Mouse (Mus musculus) ovary, postnatal 14 days (tissue): ENCODE results near the gene Trim41.
"Not testable (repeated sequence)": the region's sequence is repeated elsewhere in the genome, so short reads cannot be mapped to it uniquely, and the experiment has no call there.

Experiments used
- DNase-seq: peaks from one replicate; pipeline ENCODE4 v3.0.0; 2022; ENCODE audit warnings: low spot score

The Trim41 gene

GRCm38 (mm10) chr11:48837310-48838180, 20.4 kb upstream of the Trim41 start:
- peak; percentile 48 for DNase-seq

DNA sequence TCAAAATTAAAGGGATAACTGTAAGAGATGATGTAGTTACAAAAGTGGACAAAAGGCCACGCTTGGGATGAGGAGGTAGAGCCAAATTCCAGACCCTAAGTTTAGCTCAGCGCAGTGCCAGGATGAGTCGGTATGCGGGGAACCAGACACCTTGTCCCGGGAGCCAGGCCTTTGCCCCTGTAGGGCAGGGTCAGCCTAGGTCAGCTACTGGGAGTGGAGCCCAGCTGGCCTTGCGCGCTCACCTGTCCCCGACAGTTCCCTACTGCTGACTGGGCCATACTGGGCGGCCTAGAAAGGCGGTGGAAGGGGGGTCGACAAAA, 19.8 kb upstream of the Trim41 start:
- no peak for DNase-seq

GRCm38 (mm10) chr11:48835923-48836322, 18.8 kb upstream of the Trim41 start:
- no peak for DNase-seq

DNA sequence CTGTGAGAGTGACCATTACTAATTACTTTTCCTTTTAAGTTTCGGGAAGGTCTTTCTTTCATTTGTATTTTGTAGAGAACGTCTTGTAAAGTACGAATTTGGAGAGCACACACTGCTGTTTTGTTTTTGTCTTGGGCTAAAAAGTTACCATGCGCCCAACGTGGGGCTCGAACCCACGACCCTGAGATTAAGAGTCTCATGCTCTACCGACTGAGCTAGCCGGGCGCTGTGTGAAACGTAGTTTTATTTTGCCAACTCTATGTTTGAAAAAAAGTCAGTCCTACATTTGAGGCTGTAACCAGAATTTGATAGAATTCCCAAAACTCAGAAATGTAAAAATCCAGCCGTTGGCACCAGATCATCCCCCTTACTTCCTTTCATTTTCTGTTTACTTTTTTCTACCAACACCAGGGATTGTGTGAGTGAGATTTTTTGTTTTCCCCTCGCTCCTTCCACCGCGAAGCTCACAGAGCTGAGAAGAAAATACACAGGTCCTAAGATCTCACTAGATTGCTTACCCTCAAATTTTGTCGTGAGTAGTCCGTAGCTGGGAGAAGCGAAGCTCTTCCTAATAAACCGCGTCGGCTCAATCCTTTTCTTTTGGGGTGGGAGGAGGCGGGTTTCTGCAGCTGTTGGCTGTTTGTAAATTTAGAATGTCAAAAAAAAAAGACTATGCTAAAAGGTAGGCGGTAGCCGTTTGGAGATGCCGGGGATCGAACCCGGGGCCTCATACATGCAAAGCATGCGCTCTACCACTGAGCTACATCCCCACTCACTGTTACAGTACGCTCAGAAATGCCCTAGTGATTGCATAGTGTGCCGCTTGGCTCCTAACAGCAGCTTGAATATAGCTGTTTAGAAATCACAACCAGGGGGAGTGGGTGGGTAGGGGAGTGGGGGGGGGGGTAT, 16.8 kb upstream of the Trim41 start:
- DNase-seq = peak; percentile 90

GRCm38 (mm10) chr11:48833078-48833730, 16.1 kb upstream of the Trim41 start:
- DNase-seq = no peak

DNA sequence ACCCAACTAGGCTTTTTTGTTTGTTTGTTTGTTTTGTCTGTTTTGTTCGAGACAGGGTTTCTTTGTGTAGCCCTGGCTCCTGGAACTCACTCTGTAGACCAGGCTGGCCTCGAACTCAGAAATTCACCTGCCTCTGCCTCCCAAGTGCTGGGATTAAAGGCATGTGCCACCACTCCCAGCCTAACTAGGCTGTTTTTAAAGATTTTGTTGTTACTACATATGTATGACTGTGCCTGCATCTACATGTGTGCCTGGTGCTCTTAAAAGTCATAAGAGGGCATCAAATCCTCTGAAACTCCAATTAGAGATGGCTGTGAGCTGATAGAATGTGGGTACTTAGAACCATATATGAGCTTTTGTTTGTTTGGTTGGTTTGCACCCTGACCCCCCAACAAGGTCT, 14.1 kb upstream of the Trim41 start:
- DNase-seq = no peak

DNA sequence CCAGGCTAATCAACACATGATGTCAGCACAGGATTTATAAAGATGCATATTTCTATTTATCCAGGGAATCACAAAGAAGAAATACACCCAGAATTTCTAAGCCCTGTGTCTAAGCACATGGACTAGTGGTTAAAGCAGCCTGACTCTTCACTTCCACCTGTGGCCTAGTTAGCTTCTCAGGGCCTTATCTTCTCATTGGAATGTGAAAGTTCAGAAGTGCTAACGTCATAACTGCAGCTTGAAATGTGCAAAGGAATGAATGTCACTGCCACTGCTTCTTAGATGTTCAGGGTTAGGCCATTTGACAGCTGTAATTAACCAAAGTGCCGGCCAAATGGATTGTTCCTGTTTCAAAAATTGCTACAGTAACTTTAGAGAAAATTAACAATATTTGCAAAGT, 13.1 kb upstream of the Trim41 start:
- DNase-seq = no peak

DNA sequence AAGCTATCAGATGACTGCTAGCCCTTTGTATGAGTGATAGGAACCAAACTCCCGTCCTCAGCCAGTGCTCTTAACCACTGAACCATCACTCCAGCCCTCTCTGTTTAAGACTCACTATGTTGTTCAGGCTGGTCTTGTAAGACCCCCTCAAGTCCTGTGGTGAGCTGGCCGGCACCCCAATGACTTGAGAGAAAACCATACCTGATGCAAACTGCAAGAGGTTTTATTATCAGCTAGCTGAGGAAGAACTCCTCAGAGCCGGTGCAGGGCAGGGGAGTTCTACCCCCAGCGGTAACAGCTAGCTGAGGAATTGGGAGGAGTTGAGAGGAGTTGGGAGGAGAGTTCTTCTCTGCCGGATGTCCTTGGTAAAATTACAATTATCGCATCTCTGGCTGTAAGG, 10.8 kb upstream of the Trim41 start:
- DNase-seq = no peak

GRCm38 (mm10) chr11:48826752-48827096, 9.6 kb upstream of the Trim41 start:
- no peak for DNase-seq

DNA sequence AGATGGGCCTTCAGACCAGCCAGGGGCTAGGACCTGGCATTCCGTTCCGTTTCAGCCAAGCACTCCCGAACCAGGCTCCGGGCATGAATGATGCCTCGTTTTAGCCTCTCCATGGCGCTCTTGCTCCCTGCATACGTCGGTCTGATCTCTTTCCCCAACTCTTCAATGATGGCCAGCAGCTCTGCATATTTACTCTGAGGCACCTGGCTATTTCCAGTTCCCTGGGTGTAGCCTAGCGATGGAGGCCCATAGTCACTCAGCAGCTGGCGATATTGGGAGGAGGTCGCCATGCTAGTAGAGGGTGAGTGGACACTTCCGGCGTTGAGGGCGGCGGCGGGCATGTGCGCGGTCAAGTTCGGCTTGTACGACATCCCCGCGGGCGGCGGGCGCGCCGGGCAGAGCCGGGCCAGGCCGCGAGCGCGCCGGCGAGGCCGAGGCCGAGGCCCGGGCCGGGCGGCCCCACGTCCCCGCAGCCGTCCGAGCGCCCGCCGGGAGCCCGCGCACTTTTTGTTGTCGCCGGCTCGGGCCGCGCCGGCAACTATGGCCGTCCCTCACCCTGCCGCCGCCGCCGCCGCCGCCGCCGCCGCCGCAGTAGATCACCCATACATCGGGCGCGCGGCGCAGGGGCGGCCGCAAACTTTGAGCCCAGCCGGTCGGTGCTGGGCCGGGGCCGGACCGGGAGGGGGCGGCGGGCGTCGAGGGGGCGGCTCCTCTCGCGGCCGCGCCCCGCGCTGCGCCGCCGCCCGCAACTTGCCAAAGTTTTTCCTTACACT, 9.0 kb upstream of the Trim41 start, which contains the start of the genes Trim7 and Gm12184:
TSS of gene Trim7 (plus strand) at position 162 of the 773 bp plus-strand sequence.
TSS of gene Gm12184 (minus strand) at position 677 of the 773 bp plus-strand sequence.
- not testable (repeated sequence) for DNase-seq

DNA sequence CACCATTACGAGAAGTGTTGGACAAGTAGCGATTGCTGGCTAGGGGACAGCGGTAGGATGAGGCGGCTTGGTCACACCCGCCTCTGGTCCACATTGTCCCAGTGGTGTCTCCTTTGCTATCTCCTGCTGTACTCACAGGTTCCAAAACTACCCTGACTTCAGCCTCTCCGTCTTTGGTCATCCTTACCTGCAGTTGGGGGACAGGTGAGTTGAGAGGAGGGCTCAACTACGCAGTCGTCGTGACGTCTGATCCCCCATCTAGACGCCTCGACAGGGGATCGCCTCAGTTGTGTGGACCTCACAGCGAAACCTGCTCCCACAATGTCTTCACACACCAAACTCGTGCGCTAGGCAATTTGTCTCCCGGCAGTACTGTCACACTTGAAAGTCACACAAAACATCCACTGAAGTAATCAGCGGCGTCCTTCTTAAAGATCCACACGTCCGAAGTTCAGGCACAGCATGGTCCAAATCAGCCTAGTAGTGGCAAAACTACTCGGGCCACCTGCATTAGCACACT, 7.2 kb upstream of the Trim41 start:
- DNase-seq = no peak

DNA sequence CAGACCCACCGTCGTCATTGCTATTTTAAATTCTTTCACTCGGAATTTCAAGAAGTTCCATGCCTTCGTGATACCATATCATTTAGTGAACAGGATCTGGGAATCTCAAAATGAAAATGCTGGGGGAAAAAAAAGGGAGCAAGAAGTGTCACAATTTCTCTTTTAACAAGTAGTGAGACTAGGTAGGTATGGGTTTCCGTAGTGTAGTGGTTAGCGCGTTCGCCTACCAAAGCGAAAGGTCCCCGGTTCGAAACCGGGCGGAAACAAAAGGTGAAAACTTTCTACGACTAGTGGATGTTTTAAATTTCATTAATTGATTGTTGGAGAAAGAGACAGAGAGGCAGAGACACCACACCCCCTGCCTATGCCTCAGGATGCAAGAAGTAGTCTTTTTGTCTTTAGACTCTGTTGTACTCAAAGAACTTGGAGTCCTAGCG, 6.4 kb upstream of the Trim41 start:
- DNase-seq = no peak

DNA sequence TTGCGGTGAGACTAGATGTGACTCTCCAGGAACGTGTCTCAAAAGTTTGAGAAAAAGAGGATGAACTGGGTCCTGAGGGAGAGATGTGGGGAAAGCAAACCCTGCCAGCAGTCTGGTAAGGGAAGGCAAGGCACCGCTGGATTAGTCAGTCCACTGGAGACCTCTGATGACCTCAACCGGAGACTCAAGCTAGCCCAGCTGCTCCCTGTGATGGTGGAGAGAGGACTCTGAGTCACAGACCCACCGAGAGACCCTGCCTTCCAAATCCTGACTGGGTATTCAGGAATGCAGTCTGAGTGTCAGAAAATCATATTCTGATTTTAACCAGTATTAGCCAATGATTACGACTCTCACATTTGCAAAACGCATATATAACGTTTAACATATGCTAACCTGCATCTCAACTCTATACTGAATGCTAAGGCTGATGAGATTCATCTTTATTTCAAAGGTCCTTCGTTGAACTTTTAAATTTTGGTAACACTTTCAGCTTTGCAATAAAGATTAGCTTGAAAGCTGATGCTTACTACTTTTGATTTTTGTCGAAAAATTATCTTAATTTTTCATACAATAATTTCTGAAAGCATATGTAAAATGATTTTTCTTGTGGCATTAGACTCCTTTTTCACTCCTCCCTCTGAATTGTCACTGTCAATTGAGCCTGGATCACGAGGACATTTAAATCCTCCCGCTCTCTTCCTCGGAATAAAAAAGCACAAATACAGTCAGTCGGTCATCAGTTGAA, 5.8 kb upstream of the Trim41 start:
- no peak for DNase-seq

GRCm38 (mm10) chr11:48821299-48821698, 4.1 kb upstream of the Trim41 start:
- DNase-seq = not testable (repeated sequence)

DNA sequence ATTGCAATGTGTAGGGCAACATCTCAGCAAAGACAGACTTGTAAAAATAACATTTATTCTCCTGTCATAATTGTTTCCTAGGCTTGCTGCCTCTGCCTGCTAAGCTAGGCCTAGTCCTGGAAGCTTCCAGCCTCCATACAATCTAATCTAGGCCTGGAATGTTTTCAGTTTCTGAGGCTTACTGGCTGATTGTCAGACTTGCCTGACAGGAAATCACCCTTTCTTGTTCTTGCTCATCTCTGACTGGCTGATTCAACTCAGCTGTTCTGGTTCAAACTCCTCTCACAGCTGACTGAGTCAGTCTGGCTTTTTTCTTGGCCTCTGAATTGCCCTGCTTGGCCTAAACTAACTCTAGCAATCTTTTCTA, 3.1 kb upstream of the Trim41 start:
- no peak for DNase-seq

DNA sequence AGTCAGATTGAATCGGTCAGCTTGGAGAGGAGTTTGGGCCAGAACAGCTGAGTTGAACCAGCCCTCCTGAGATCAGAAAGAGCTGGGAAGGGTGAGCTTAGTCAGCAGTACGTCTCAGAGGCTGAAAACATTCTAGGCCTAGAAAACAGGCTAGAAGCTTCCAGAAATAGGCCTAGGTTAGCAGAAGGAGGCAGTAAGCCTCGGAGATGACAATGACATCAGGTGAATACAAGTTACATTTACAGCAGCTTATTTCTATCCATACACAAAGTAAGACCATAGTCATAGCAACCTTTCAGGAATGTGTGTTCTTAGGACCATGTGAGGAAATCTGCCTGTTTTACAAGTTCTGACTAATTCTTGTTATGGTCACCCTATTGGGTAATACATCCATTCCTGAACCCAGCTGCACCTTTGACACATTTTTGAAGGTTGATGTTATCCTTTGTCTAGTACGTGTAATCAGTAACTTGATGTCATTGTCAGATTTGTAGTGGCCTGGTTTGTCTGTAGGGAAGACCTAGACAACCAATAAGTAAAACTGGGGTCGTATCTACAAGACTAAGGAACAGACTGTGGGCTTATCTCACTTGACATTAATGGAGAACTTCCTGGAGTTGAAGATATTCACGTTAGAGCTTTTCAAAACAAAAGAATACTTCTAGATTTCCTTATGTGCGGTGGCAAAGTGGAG, 2.6 kb upstream of the Trim41 start:
- no peak for DNase-seq

GRCm38 (mm10) chr11:48818346-48818745, 1.2 kb upstream of the Trim41 start:
- peak; percentile 81 for DNase-seq

DNA sequence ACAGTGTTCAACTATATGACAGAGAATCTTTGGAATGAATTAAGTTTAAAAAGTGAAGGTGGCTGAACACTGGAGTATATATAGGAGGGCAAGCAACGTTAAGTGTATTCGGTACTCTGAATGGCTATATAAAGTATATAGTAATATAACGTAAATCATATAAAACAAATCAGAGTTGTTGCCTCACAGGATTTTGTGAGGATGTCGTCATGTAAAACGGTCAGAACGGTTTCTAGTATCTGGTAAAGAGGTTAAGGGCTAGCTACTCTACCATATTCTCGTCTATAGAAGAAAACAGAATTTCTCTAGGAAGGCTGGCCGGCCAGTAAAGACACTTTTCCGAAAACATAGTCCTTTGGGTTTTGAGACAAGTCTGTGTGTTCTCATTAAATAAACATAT, 641 bp upstream of the Trim41 start:
- DNase-seq = no peak

GRCm38 (mm10) chr11:48816281-48816781, 822 bp downstream of the Trim41 start:
- DNase-seq = no peak

DNA sequence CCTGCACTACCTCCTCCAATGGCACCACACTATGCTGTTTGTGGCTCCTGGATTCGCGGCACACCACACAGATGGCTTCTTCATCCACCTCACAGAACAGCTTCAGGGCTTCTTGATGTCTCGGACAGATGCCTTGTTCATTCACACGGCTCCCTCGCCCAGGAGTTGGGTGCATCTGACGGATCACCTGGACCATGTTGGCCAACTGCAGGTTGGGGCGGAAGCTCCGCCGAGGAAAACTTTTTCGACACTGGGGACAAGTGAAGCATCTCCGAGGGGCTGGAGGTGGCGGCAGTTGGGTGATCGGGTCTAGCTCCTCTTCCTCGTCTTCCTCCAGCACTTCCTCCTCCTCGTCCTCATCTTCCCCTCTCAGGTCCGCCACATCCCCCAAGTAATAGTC, 1.3 kb downstream of the Trim41 start:
- no peak for DNase-seq
